Mouse (Mus musculus): ENCODE results near the gene Olfr775.

The Olfr775 gene

DNA sequence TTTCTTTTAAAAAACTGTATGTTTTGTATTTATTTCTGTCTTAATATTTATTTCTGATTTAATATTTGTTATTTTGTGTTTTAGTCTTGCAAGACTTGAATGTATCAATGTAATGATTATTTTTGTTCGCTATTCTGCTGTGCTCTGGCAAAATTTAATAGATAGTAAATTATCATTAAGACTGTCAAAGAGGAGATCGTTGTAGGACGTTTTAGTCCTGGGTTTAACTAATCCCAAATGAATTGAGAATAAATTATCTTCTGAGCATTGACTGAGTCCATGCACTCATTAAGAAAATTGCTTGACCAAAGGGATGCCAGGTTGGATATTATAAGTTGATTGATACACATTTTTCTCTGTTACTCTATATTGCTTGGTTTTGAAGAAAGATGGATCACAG, at the start of gene Olfr775:
Gene Olfr775 (plus strand): TSS at position 301 of the 400 bp plus-strand sequence.
- no peak for DNase-seq (ENCODE audit: low read depth, low spot score)

DNA sequence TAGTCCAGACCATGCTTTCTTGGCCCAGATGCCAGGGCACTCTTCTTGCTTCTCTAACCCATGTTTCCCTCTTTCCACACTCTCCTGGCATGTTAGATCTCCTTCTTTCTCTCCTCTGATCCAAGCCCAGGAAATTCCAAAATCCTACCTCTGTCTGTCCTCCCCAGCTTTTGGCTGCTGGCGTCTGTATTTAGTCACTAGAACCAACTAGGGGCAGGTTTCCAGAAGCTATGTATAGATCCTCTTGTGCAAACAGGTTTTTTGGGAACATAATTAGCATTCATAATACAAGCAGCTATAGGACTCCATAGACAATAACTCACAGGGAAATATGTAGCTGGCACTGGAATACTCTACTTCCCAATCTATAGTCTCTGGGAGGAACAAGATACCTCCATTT, 17.5 kb upstream of the Olfr775 start:
- DNase-seq (ENCODE audit: low read depth, low spot score) = peak; percentile 39

DNA sequence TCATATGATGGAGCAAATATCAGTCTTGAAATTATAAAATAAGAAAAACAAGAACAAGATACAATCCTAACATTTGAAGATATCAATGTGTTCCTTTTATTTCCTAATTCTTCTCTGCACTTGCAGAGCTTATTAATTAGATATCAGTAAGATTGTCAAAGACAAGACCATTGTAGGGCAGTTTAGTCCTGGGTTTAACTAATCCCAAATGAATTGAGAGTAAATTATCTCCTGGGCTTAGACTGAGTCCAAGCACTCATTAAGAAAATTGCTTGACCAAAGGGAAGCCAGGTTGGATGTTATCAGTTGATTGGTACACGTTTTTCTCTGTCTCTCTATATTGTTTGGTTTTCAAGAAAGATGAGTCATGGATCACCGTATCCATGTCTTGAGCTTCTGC, 12.3 kb upstream of the Olfr775 start, which contains the start of gene Olfr774:
Gene Olfr774 (plus strand): TSS at position 301 of the 400 bp plus-strand sequence.
- no peak for DNase-seq (ENCODE audit: low read depth, low spot score)

DNA sequence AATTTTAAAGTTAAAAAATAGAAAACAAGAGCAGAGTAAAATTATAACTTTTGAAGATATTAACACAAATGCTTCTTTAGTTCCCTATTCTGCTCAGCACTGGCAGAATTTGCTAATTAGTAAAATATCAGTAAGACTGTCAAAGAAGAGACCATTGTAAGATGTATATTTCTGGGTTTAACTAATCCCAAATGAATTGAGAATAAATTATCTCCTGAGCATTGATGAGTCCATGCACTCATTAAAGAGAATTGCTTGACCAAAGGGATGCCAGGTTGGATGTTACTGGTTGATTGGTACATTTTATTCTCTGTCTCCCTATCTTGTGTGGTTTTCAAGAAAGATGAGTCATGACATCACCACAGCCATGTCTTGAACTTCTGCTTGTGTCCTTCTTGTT, 10.6 kb downstream of the Olfr775 start, which contains the start of gene Olfr776:
Gene Olfr776 (plus strand): TSS at position 301 of the 400 bp plus-strand sequence.
- no peak for DNase-seq (ENCODE audit: low read depth, low spot score)

DNA sequence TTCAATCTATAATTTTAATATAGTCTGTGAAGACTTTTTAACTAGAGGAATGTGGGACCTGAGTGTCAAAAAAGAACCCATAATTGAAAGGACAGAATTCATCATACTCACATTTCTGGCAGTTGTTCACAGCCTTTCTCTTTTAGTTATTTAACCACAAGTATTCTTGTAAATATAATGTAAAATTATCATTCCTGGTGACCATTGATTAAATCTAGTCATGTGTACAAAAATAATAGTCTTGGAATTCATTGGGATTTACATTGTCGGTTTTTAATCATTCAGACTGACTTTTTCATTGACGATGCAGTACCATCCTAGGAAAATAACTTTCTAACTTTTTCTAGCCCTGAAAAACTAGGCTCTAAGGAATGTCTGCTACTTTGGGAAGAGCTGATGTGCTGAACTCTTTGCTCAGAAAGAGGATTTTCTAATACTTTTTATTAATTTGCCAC, 22.9 kb downstream of the Olfr775 start, which contains the start of gene Olfr777:
Gene Olfr777 (minus strand): TSS at position 405 of the 455 bp plus-strand sequence.
- no peak for DNase-seq (ENCODE audit: low read depth, low spot score)
